Mouse (Mus musculus) ES-E14 (cell line): ENCODE measurements around the gene Pspn. TPM values are rescaled to one million over a fixed set of nuclear protein-coding genes. Genes with fewer than 3 reads are reported as not detected.

Experiments used
- DNase-seq: peaks from one replicate; pipeline ENCODE4 v3.0.0-alpha.2; 2013; ENCODE audit warnings: low read depth, low spot score
- H3K27ac ChIP-seq: 2 replicates; pipeline ENCODE4 v1.5.1; 2012; ENCODE audit warnings: low read depth, mild to moderate bottlenecking, low read length, moderate library complexity, mixed read lengths; ENCODE audit not compliant: poor library complexity, insufficient read depth, severe bottlenecking
- H3K36me3 ChIP-seq: 2 replicates; pipeline ENCODE4 v1.6.1; 2012; ENCODE audit warnings: mild to moderate bottlenecking, low read length, moderate library complexity, mixed read lengths; ENCODE audit not compliant: control insufficient read depth, poor library complexity, insufficient read depth, severe bottlenecking
- H3K4me1 ChIP-seq, 2 experiments: fragments of 150-350 bp in 1 of 2; sonication (generic) in 1 of 2; 2 replicates each; pipeline ENCODE4 v1.6.1; 2012; ENCODE audit warnings: low read length in 2 of 2, mild to moderate bottlenecking in 1 of 2, mixed read lengths in 1 of 2; ENCODE audit not compliant: control insufficient read depth in 2 of 2, insufficient read depth in 2 of 2, poor library complexity in 1 of 2
- H3K4me3 ChIP-seq, 2 experiments: fragments of 150-350 bp in 1 of 2; sonication (generic) in 1 of 2; 2 replicates each; pipeline ENCODE4 v1.5.1; 2012; ENCODE audit warnings: low read length in 2 of 2, low read depth in 1 of 2, mild to moderate bottlenecking in 1 of 2, mixed read lengths in 1 of 2; ENCODE audit not compliant: insufficient read depth in 1 of 2, poor library complexity in 1 of 2, severe bottlenecking in 1 of 2
- H3K9ac ChIP-seq: 2 replicates; pipeline ENCODE4 v1.6.1; 2012; ENCODE audit warnings: low read depth, mild to moderate bottlenecking, low read length, mixed read lengths; ENCODE audit not compliant: poor library complexity, insufficient read depth, severe bottlenecking
- H3K9me3 ChIP-seq: fragments of 150-350 bp; sonication (generic); 2 replicates; pipeline ENCODE4 v1.6.1; 2012; ENCODE audit warnings: low read depth, mild to moderate bottlenecking, low read length; ENCODE audit not compliant: control insufficient read depth, insufficient read depth
- CHD2 ChIP-seq: IDR thresholded peaks from 2 replicates; pipeline ENCODE4 v1.6.1; 2014; ENCODE audit warnings: mild to moderate bottlenecking, low read depth, low read length, inconsistent platforms
- HCFC1 ChIP-seq: IDR thresholded peaks from 2 replicates; pipeline ENCODE4 v1.6.1; 2012; ENCODE audit warnings: low read length, inconsistent platforms, borderline replicate concordance; ENCODE audit not compliant: insufficient read depth
- MAFK ChIP-seq: IDR thresholded peaks from 2 replicates; pipeline ENCODE4 v1.6.1; 2014; ENCODE audit warnings: mild to moderate bottlenecking, low read depth, low read length, inconsistent platforms; ENCODE audit not compliant: insufficient read depth
- ZC3H11A ChIP-seq: IDR thresholded peaks from 2 replicates; pipeline ENCODE4 v1.6.1; 2012; ENCODE audit warnings: low read depth, mild to moderate bottlenecking, inconsistent platforms, low read length, borderline replicate concordance
- ZNF384 ChIP-seq: IDR thresholded peaks from 2 replicates; pipeline ENCODE4 v1.6.1; 2012; ENCODE audit warnings: low read depth, low read length, inconsistent platforms
- in situ Hi-C, 2 experiments: fragments of 600-800 bp; cut with MboI; formaldehyde crosslinking; loops; one replicate each; pipeline ENCODE4 v1.15.1; 2025; ENCODE audit warnings: low sequenced_read_pairs in 2 of 2, inconsistent platforms in 1 of 2; ENCODE audit not compliant: unreplicated experiment in 2 of 2
- total RNA-seq: library from RNA; depleted of rRNA; stranded (reverse); fragments of 300-350 nt; gene quantifications from 2 replicates; pipeline ENCODE4 v1.2.3, GENCODE M21; 2012

Pspn gene
- total RNA-seq, 1 experiment, result not detected

- in situ Hi-C loops, result no loop called here
- Histone ChIP-seq H3K36me3 (peaks cover 54% of the 10 kb centered on the region), H3K4me1 (peaks cover 0 to 10% of the 10 kb centered on the region in 2 experiments; a peak in 1 of 4 replicates), H3K9ac (no peak overlapping the region), H3K9me3 (no peaks in the 10 kb centered on the region), H3K4me3 (no peak overlapping the region), H3K27ac (no peak overlapping the region)
- TF ChIP-seq ZC3H11A (no peak), HCFC1 (no peak), ZNF384 (no peak), CHD2 (no peak), MAFK (no peak)
- no peak for DNase-seq
These were observed 3.3 kb downstream of the Pspn start for GRCm38 (mm10) chr17:56996506-56996905.

- in situ Hi-C loops, result no loop called here
- TF ChIP-seq MAFK, result no peak
- no peak for TF ChIP-seq HCFC1
- TF ChIP-seq CHD2, result no peak
- TF ChIP-seq ZC3H11A, result no peak
- no peak for TF ChIP-seq ZNF384
- H3K9ac ChIP-seq, result no peak overlapping the region
- peaks cover 4 to 10% of the 10 kb centered on the region in 2 experiments; a peak in 2 of 4 replicates for H3K4me1 ChIP-seq
- no peak overlapping the region for H3K4me3 ChIP-seq
- no peak overlapping the region for H3K27ac ChIP-seq
- no peaks in the 10 kb centered on the region for H3K9me3 ChIP-seq
- peaks cover 56% of the 10 kb centered on the region for H3K36me3 ChIP-seq
- no peak for DNase-seq
These were observed 4.8 kb downstream of the Pspn start for GRCm38 (mm10) chr17:56995046-56995445.

- Histone ChIP-seq H3K9me3 (no peaks in the 10 kb centered on the region), H3K36me3 (peaks cover 36% of the 10 kb centered on the region), H3K4me1 (peaks cover 4% of the 10 kb centered on the region in 2 experiments; a peak in 2 of 4 replicates), H3K4me3 (peak overlapping the region; percentile 83 to 87), H3K9ac (peak overlapping the region; percentile 56), H3K27ac (no peak overlapping the region)
- in situ Hi-C loops, result no loop called here
- TF ChIP-seq CHD2 (no peak), HCFC1 (no peak), ZNF384 (no peak), ZC3H11A (no peak), MAFK (no peak)
- no peak for DNase-seq
These were observed 8.9 kb downstream of the Pspn start for GRCm38 (mm10) chr17:56990966-56991365.

GRCm38 (mm10) chr17:56990115-56990746 is 9.6 kb downstream of the Pspn start, which contains the start of gene Clpp:
Clpp (plus strand) TSS chr17:56990305.
- no peaks in the 10 kb centered on the region for H3K9me3 ChIP-seq
- peak; percentile 89 for TF ChIP-seq HCFC1
- TF ChIP-seq MAFK, result no peak
- no peak for TF ChIP-seq CHD2
- no peak for TF ChIP-seq ZC3H11A
- no peak for TF ChIP-seq ZNF384
- in situ Hi-C loops, result no loop called here
- H3K9ac ChIP-seq, result peak within 1 kb of the TSS; percentile 88
- peaks cover 32% of the 10 kb centered on the region for H3K36me3 ChIP-seq
- peak within 1 kb of the TSS; percentile 75 for H3K27ac ChIP-seq
- peaks cover 4% of the 10 kb centered on the region in 2 experiments; a peak in 2 of 4 replicates for H3K4me1 ChIP-seq
- peak; percentile 93 for DNase-seq
- H3K4me3 ChIP-seq, result peak within 1 kb of the TSS; percentile 83 to 87
